In the genomic region with DNA sequence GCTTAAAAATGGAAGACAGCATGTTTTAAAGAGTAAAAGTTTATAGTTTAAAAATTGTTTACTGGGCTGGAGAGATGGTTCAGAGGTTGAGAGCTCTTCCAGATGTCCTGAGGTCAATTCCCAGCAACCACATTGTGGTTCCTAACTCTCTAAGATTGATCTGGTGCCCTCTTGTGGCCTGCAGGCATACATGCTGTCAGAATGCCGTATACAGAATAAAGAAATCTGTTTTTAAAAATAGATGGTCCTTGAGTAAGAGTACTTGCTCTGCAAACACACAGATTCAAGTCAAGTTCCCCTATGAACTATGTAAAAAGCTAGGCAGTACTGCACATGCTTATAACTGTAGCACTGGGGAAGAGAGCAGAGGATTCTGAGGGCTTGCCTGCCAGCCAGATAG, we compare ENCODE assay signal across 10 mouse cellular contexts. TPM values are rescaled to one million over a fixed set of nuclear protein-coding genes. Genes with fewer than 3 reads are reported as not detected.
DNase-seq lines count a peak whose midpoint lies in the region; ATAC-seq and TF ChIP-seq lines count a peak whose summit lies in the region.
"Had no signal": no experiment of that assay in that cellular context is flagged by ENCODE, and none has a peak within 500 bp of the region (broad histone marks: within the 10 kb centered on the region; RNA-seq: fewer than 3 reads in every experiment).

No protein-coding gene starts in this region.

- no peak for ATAC-seq in hindbrain, postnatal 0 days
- no peak for ATAC-seq in hindbrain, embryonic 16.5 days

- H3K4me1 ChIP-seq in hindbrain, postnatal 0 days (ENCODE audit: insufficient read depth, low read length), result no peaks in the 10 kb centered on the region
- H3K4me1 ChIP-seq in hindbrain, embryonic 10.5 days (replicated peaks), result no peaks in the 10 kb centered on the region
- no peaks in the 10 kb centered on the region for H3K4me1 ChIP-seq in lung, adult 2 months (ENCODE audit: control insufficient read depth, insufficient read depth, low read length)
- H3K4me1 ChIP-seq in hindbrain, embryonic 16.5 days (ENCODE audit: control insufficient read depth, insufficient read depth, low read depth, low read length), result no peaks in the 10 kb centered on the region
- H3K4me1 ChIP-seq: hindbrain, embryonic 15.5 days; limb, embryonic 12.5 days had no signal

- H3K4me2 ChIP-seq in hindbrain, postnatal 0 days (ENCODE audit: low read depth, low read length), result no peak overlapping the region
- no peak overlapping the region for H3K4me2 ChIP-seq in hindbrain, embryonic 16.5 days (ENCODE audit: low read length)
- H3K4me2 ChIP-seq: hindbrain, embryonic 15.5 days; limb, embryonic 12.5 days had no signal

- intact Hi-C loops in left cerebral cortex, postnatal 36 days (cut with DNase I), result no loop called here

- TF ChIP-seq CTCF in hindbrain, postnatal 0 days (IDR thresholded peaks at IDR 0.05; ENCODE audit: low read depth), result peak; percentile 48
- TF ChIP-seq CTCF in lung, adult 2 months (IDR thresholded peaks at IDR 0.05; ENCODE audit: insufficient read depth, low read length), result 0 out of 2 replicates have a peak, but pooled peaks have one; percentile 22

- WGBS in hindbrain, postnatal 0 days, result 51% methylated on average over 1 of the region's 1 CpGs
- WGBS in hindbrain, embryonic 10.5 days, result 71% methylated on average over 1 of the region's 1 CpGs
- WGBS in lung, adult 2 months, result 35% methylated on average over 1 of the region's 1 CpGs
- 66% methylated on average over 1 of the region's 1 CpGs for WGBS in hindbrain, embryonic 16.5 days

- H3K27ac ChIP-seq in hindbrain, postnatal 0 days, result no peak overlapping the region
- no peak overlapping the region for H3K27ac ChIP-seq in hindbrain, embryonic 10.5 days
- H3K27ac ChIP-seq in hindbrain, embryonic 16.5 days (ENCODE audit: low read depth, low read length), result no peak overlapping the region
- H3K27ac ChIP-seq: hindbrain, embryonic 15.5 days; limb, embryonic 12.5 days had no signal

- no peak overlapping the region for H3K9ac ChIP-seq in hindbrain, postnatal 0 days (replicated peaks; ENCODE audit: low read length)
- no peak overlapping the region for H3K9ac ChIP-seq in hindbrain, embryonic 16.5 days (ENCODE audit: low read depth, low read length)
- H3K9ac ChIP-seq: hindbrain, embryonic 15.5 days; limb, embryonic 12.5 days had no signal

- peak; percentile 35 for DNase-seq in hindbrain, postnatal 0 days (ENCODE audit: low spot score)
- DNase-seq in hindbrain, embryonic 10.5 days (ENCODE audit: low spot score), result no peak
- DNase-seq in CD4-positive helper T cell, adult 2 months (ENCODE audit: low read depth, low spot score), result peak; percentile 4
- DNase-seq in MN1 (ENCODE audit: low spot score), result peak; percentile 7
- no peak for DNase-seq in lung, adult 2 months
- no peak for DNase-seq in ovary, postnatal 36 days (ENCODE audit: low spot score)
- no peak for DNase-seq in left cerebral cortex, postnatal 36 days (ENCODE audit: low spot score in 2 of 2)

- H3K9me3 ChIP-seq in hindbrain, postnatal 0 days (ENCODE audit: low read length), result no peaks in the 10 kb centered on the region
- no peaks in the 10 kb centered on the region for H3K9me3 ChIP-seq in hindbrain, embryonic 10.5 days
- H3K9me3 ChIP-seq in hindbrain, embryonic 16.5 days (ENCODE audit: control insufficient read depth, low read length), result no peaks in the 10 kb centered on the region
- H3K9me3 ChIP-seq: hindbrain, embryonic 15.5 days; limb, embryonic 12.5 days had no signal

- no peak overlapping the region for H3K4me3 ChIP-seq in hindbrain, postnatal 0 days (ENCODE audit: low read length)
- no peak overlapping the region for H3K4me3 ChIP-seq in hindbrain, embryonic 10.5 days
- no peak overlapping the region for H3K4me3 ChIP-seq in lung, adult 2 months (replicated peaks; ENCODE audit: extremely low read depth, low read depth, low read length)
- no peak overlapping the region for H3K4me3 ChIP-seq in hindbrain, embryonic 16.5 days (ENCODE audit: low read length)
- H3K4me3 ChIP-seq: hindbrain, embryonic 15.5 days; limb, embryonic 12.5 days had no signal

- H3K27me3 ChIP-seq in hindbrain, postnatal 0 days (ENCODE audit: insufficient read depth, low read length), result no peaks in the 10 kb centered on the region
- no peaks in the 10 kb centered on the region for H3K27me3 ChIP-seq in hindbrain, embryonic 10.5 days (ENCODE audit: insufficient read depth, poor library complexity, severe bottlenecking)
- H3K27me3 ChIP-seq in hindbrain, embryonic 16.5 days (replicated peaks; ENCODE audit: control insufficient read depth, insufficient read depth, low read length), result no peaks in the 10 kb centered on the region
- H3K27me3 ChIP-seq: hindbrain, embryonic 15.5 days; limb, embryonic 12.5 days had no signal

- no peak for TF ChIP-seq POLR2A in lung, adult 2 months (IDR thresholded peaks at IDR 0.05; ENCODE audit: borderline replicate concordance, extremely low read depth, low read depth, low read length)

- peaks cover 26% of the 10 kb centered on the region for H3K36me3 ChIP-seq in hindbrain, postnatal 0 days (ENCODE audit: insufficient read depth, low read length)
- H3K36me3 ChIP-seq in hindbrain, embryonic 10.5 days, result peaks cover 98% of the 10 kb centered on the region
- H3K36me3 ChIP-seq in hindbrain, embryonic 16.5 days (ENCODE audit: control insufficient read depth, insufficient read depth, low read length), result peaks cover 42% of the 10 kb centered on the region

RNA-seq across cellular contexts. Expression of gene Gnl3, which starts 43.3 kb away (rescaled TPM):
- total RNA-seq in hindbrain, postnatal 0 days (2014; rRNA removed), result 26.6 and 28.4 TPM in 2 replicates
- polyA plus RNA-seq in hindbrain, postnatal 0 days (2015; fragmentation: Nextera tagmentation; extraction: Ambion mirVana), result 63.9 and 66.3 TPM in 2 replicates
- polyA plus RNA-seq in hindbrain, embryonic 10.5 days (2016; fragmentation: Nextera tagmentation; extraction: Ambion mirVana), result 76.6 and 119 TPM in 2 replicates
- 7.9 and 13.2 TPM in 2 replicates for polyA plus RNA-seq in lung, adult 2 months (2012; rRNA removed)
- 40.1 and 49.0 TPM in 2 replicates for polyA plus RNA-seq in hindbrain, embryonic 16.5 days (2015; fragmentation: Nextera tagmentation; extraction: Ambion mirVana)
- 10 to 100 TPM; 41.8 to 53.9 TPM for total RNA-seq in left cerebral cortex, postnatal 36 days (2021)

RNA-seq across cellular contexts. Expression of gene Pbrm1, which starts 43.3 kb away (rescaled TPM):
- total RNA-seq in hindbrain, postnatal 0 days (2014; rRNA removed), result 43.2 and 43.4 TPM in 2 replicates
- 80.2 and 83.8 TPM in 2 replicates for polyA plus RNA-seq in hindbrain, postnatal 0 days (2015; fragmentation: Nextera tagmentation; extraction: Ambion mirVana)
- polyA plus RNA-seq in hindbrain, embryonic 10.5 days (2016; fragmentation: Nextera tagmentation; extraction: Ambion mirVana), result 130 and 148 TPM in 2 replicates
- 12.8 and 14.7 TPM in 2 replicates for polyA plus RNA-seq in lung, adult 2 months (2012; rRNA removed)
- polyA plus RNA-seq in hindbrain, embryonic 16.5 days (2015; fragmentation: Nextera tagmentation; extraction: Ambion mirVana), result 98.7 and 108 TPM in 2 replicates
- 10 to 100 TPM; 50.1 to 57.6 TPM for total RNA-seq in left cerebral cortex, postnatal 36 days (2021)

Comparison
In these comparisons a context has a peak if more than half of its experiments do, and no peak if none do; other contexts are left out.
1. DNase-seq: peak in hindbrain, postnatal 0 days (single experiment), CD4-positive helper T cell, adult 2 months (single experiment) and MN1 (single experiment); none in hindbrain, embryonic 10.5 days (single experiment), lung, adult 2 months (single experiment), ovary, postnatal 36 days (single experiment) and left cerebral cortex, postnatal 36 days (0 of 2).